Mouse (Mus musculus) left cerebral cortex, postnatal 10 days (tissue): Measurements from ENCODE around the gene Rufy3. TPM values are rescaled to one million over a fixed set of nuclear protein-coding genes. Genes with fewer than 3 reads are reported as not detected.

Experiments used
- DNase-seq, 2 experiments: peaks; one replicate each; pipeline ENCODE4 v3.0.0; 2021 to 2022; ENCODE audit warnings: low spot score in 2 of 2, mixed read lengths in 1 of 2; ENCODE audit errors: extremely low spot score in 1 of 2
- intact Hi-C: fragments of 180-260 bp; cut with DNase I; formaldehyde crosslinking; loops from one replicate; pipeline ENCODE4 v1.15.1; 2025
- total RNA-seq, 2 experiments: library from RNA; stranded (reverse); gene quantifications; 2 replicates each; pipeline ENCODE4 v1.2.3; 2021

The Rufy3 gene
- total RNA-seq, 2 experiments from 2014 or later: 217 to 229 TPM

DNA sequence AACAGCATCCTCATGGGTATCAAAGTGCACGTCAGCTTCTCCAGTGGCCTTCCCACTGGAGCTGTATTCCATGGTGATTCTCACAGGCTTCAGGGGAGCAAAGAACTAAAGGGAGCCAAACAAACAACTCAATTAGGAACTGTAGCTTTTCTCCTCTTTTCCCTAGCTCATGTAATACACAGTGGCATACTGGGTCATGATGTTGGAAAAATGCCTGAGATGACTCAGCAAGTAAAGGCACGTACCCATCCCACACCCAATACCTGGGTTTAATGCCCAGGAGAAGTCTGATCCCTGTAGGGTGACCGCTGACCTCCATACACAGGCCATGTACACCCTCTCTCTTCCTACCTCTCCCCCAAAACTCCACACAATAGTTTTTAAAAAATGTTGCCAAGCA, 98.3 kb downstream of the Rufy3 start:
- DNase-seq: no peak
- intact Hi-C loops: no loop called here

DNA sequence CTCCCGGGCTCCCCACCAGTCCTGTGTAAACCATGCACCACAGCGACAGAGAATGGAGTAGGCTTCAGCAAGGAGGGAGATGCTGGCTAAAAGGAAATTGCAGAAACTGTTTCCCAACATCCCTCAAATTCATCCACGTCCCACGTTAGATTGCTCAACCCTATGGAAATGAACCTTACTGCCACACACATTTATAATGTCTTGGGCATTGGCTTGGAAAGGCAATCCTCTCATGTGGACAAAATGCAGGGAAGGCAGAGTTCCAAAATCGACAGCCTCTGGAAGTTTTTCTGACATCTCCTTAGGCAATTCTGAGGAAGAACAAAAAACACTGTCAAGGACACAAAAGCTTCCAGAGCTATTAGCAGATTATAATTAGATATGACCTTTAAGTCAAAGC, 99.0 kb downstream of the Rufy3 start:
- DNase-seq: no peak
- intact Hi-C loops: no loop called here

DNA sequence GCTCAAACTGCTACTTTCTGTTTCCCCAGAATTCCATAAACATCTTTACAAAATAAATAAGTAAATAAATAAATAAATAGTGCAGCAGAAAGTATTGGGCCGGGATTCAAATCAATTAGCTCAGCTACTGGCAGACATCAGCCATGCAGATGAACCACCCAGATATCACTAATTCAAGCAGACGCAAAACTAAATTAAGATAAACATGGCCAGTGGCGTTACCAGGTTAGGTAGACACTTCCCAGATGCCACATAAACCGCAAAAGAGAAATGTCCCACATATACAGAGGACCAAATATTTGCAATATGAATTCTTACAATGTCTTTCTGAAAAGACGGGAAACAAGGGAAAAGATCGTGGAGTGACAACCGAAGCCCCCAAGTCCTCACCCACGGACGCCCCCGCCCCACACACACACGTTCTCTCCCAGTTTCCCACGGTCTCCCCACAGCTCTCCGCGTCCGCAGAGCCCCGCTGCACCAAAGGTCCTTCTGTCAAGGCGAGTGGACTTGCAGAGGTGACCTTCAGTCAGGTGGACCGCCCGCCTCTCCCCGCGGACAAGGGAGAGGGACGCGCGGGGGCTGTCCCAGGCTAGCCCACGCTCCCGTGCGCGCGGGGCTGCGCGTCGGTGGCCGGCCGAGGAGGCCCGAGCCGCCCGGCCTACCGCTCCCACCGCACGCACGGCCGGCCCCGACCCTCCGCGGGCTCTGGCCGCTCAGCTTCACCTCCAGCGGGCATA, 110.0 kb downstream of the Rufy3 start:
- DNase-seq: peak in 1 of 2 experiments; percentile 61
- intact Hi-C loops: loop anchor here (5.0 kb wide), 1 partner anchor 92 kb away; no protein-coding TSS in a partner anchor

DNA sequence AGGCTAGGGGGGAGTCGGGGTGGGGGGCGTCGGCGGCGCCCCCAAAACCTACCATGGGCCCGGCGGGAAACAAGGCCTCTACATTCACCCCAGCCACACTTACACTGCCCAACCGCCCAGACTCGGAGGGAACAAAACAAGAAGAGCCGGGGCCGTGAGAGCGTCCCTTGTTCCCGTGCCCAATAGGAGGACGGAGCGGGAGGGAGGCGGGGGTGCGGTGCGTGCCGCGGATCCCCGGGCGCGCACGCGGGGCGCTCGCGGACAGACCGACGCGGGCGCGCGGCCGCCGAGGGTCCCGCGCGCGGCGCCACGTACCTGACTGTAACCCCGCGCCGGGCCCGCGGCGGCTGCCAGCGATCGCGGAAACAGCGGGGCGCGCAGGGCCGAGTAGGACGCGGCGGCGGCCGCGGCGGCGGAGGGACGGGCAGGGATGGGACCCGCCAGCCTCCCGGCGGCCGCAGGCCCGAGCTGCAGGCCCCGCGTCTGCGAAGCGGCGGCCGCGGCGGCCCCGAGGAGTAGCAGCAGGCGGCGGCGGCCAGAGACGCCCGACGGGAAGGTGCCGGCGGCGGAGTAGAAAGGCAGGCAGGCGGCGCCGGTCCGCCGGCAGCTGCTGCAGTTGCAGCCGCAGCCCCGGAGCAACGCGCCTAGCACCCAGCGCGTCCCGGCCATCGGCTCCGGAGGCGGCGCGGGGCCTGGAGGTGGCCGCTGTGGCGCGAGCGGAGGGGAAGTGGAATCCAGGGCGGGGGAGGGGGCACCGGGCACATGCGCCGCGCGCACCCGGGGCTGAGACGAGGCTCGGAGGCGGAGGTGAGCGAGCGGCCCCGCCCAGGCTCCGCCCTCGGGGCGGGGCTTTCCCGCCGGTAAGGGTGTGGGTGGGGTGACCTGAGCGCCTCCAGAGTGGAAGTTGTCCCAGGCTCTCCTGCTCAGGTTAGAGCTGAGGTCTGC, 110.9 kb downstream of the Rufy3 start, which contains the start of gene Grsf1:
Gene Grsf1 (minus strand): TSS at position 729 of the 945 bp plus-strand sequence.
- intact Hi-C loops: loop anchor here (5.0 kb wide), 1 partner anchor 92 kb away; no protein-coding TSS in a partner anchor
- peak; percentile 83 to 95 for DNase-seq

DNA sequence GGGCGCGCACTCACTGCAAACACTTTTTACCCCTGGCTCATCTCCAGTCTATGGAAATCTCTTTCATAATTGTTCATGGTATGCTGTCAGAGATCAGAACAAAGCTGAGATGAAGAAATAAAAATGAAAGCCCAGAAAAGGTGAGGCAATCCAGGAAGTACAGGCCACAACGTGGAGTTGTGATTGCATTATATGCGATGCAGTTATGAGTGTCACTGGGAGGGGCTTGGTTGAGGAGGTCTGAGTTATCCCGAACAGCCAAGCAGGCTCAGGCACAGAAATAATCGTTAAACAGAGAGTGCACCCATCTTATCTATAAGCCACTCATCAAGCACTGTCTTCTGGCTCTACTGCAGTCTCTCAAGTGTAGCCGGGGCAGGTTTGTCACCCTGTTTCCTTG, 114.1 kb downstream of the Rufy3 start:
- intact Hi-C loops: loop anchor here (5.0 kb wide), 1 partner anchor 88 kb away; no protein-coding TSS in a partner anchor
- no peak for DNase-seq

DNA sequence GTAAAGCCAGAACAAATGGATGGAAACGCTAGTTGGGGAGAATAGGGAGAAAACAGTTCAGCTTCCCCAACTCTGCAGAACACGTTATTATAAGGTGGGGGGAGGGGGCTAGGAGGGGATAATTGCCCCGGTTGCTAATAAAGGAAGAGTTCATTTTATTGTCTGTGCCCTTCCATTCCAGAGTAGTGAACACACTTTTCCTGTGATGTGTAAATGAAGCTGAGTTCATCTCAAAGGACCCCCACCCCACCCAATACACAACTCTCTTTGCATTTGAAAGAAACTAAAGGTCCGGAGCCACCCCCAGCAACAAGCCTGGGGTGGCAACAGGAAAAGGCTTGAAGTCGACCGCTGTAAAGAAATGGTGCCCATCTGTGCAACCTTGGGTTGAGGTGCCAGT, 114.5 kb downstream of the Rufy3 start:
- intact Hi-C loops: loop anchor here (5.0 kb wide), 1 partner anchor 88 kb away; no protein-coding TSS in a partner anchor
- no peak for DNase-seq

DNA sequence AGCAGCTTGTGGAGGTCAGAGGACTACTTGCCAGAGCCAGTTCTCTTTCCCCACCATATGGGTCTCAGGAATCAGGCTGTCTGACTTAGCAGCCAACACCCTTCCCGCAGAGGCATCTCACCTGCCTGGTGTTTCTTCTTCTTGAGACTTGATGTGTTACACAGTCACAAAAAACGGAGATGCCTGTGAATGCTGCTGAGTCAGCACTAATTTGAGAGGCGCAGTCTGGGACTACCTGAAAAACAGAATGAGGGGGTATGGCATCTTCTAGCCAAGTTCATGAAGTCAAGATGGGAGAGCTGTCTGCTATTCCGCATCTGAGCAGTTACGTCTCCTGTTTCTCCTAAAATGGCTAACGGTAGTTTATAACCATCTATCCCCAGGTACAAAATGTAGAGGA, 115.7 kb downstream of the Rufy3 start:
- DNase-seq: no peak
- intact Hi-C loops: no loop called here

DNA sequence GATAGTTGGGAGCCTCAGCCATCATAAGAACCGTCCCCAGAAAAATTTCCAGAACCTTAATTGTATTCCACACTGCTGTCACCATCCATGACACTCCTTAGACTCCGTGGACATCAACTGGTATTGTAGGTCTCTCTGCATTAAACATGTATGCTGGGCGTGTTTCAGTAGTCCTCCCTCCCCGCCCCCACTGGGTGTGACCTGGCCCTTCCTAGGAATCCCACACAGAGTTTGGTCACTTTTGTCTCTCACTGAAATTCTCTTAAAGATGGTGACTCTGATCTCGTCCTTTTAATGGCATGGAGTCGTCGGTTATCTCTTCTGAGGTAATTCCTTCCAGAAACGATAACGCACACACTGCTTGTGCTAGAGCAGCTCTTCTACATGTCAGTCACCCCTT, 118.9 kb downstream of the Rufy3 start:
- intact Hi-C loops: no loop called here

DNA sequence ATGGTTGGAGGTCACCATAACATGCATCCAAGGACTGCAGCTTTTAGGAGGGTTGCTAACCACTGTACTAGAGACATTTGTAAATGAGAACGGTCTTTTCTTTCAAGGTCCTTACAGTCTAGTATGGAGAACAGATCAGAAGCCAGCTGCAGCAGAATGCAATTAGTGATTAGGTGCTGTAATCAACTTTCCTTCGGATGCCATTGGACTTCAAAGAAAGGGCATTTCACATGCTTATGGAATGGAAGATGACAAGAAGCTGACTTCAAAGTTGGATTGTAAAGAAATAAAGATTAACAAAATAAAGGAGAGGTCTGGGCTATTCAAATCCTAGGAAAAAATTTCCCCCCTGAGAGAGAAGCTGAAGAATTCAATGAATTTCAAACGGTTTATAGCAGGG, 119.4 kb downstream of the Rufy3 start:
- intact Hi-C loops: no loop called here
- no peak for DNase-seq

More for the DNA sequence above, 118.9 kb downstream of the Rufy3 start:
- no peak for DNase-seq

DNA sequence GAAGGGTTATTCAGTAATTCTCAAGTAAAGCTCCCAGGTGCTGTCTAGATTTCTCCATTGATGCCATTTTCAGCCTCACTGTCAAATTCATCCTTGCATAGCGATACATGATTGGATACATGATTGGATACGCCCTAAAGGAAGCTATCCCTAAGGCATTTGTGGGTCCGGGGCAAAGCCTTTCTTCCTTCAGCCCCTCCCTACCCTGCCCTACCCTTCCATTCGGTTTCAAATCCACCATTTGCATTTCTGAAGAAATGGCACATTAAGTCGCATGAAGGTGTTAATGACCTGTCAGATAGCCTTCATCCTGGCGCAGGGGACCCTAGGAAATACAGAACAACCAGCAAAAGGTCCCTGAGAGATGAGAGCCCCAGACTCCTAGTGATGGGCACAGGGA, 120.5 kb downstream of the Rufy3 start:
- DNase-seq: no peak
- intact Hi-C loops: loop anchor here (5.0 kb wide), 1 partner anchor 37 kb away; the partner anchor contains the start of gene Mob1b

DNA sequence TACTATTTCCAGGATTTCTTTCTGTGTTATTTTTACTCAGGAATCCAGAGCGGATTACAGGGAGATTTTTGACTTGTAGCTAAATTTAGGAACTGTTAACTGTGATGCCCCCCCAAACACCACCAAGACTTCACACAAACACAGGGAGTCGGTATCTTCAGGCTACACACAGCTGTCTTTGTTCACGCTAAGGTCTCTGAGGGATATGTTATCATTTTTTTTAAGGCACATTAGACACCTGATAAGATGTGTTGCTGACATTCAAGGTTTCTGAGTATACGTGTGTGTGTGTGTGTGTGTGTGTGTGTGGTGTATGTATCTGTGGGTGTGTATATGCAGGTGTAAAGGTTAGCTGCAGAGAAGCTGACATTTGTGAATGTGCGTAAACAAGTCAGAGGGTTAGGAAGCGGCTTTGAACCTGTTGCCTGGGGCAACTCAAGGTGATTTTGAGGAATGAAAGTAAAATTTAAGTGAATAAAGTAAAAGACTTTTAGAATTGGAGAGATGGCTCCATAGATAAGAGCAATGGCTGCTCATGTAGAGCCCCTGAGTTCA, 121.0 kb downstream of the Rufy3 start:
- intact Hi-C loops: loop anchor here (5.0 kb wide), 1 partner anchor 36 kb away; the partner anchor contains the start of gene Mob1b
- DNase-seq: no peak

DNA sequence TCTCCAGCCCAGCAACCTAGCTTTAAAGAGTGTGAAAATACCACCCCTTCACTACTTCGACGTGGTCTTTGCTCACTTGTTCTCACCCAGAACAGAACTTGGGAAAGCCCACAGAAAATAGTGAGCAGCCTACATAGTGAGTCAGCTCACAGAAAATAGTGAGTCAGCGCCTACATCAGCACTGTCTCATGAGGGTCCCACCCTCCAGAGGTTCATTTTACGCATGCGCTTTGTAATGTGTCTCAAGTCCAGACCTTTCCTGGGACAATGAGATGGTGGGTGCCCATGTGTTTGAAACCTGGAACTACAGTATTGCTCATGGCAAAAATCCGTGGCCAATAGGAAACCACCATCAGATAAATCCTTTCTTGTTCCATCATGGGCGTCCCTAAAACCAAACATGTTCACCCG, 123.2 kb downstream of the Rufy3 start:
- intact Hi-C loops: loop anchor here (5.0 kb wide), 1 partner anchor 34 kb away; the partner anchor contains the start of gene Mob1b
- no peak for DNase-seq

DNA sequence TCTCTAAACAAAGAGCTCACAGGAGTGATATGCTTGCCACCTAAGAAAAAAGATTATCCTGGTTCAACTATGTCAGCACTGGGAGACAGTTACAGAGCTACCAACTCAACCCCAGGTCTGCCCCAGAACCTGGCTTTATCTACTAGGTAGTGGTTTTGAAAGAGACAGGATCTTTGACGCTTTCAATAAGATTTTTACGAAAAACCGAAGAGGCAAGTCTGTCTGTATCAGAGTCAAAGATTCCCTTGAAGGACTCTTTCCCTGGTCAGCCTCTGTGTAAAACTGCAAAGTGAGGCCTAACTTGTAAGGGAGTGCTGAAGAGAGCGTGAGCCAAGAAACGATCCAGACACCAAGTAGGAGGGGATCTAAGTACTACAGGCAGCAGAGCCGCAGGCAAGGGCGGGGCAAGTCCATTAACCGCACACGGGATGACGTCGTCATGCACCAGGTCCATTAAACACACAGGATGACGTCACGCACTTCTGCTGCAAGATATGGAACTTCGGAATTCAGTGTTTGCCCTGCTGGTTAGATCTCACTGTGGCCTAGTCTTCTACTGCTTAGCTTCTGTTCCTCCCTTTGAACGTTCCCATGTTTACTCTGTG, 123.8 kb downstream of the Rufy3 start:
- intact Hi-C loops: loop anchor here (5.0 kb wide), 1 partner anchor 34 kb away; the partner anchor contains the start of gene Mob1b
- no peak for DNase-seq

DNA sequence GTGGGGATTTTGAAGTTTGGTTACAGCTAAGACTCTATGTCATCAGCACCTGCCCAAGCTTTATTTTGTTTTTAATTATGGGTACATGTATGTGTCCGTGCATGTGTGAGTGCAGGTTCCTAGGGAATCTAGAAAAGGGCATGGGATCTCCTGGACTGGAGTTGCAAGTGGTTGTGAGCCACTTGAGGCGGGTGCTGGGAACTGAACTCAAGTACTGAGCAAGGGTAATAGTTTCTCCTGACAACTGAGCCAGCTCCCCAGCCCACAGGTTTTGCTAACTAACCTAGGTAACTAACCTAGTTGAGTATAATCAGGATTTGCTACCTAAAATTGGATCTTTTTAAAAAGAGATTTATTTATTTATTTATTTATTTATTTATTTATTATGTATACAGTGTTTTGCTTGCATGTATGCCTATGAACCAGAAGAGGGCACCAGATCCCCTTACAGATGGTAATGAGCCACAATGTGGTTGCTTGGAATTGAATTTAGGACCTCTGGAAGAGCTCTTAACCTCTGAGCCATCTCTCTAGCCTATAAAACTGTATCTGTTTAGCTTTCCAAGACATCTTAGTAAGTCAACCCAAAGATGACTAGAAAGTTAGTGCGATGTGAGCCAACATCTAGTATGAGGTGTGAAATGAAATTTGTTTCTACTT, 124.6 kb downstream of the Rufy3 start:
- intact Hi-C loops: loop anchor here (5.0 kb wide), 1 partner anchor 33 kb away; the partner anchor contains the start of gene Mob1b
- no peak for DNase-seq

DNA sequence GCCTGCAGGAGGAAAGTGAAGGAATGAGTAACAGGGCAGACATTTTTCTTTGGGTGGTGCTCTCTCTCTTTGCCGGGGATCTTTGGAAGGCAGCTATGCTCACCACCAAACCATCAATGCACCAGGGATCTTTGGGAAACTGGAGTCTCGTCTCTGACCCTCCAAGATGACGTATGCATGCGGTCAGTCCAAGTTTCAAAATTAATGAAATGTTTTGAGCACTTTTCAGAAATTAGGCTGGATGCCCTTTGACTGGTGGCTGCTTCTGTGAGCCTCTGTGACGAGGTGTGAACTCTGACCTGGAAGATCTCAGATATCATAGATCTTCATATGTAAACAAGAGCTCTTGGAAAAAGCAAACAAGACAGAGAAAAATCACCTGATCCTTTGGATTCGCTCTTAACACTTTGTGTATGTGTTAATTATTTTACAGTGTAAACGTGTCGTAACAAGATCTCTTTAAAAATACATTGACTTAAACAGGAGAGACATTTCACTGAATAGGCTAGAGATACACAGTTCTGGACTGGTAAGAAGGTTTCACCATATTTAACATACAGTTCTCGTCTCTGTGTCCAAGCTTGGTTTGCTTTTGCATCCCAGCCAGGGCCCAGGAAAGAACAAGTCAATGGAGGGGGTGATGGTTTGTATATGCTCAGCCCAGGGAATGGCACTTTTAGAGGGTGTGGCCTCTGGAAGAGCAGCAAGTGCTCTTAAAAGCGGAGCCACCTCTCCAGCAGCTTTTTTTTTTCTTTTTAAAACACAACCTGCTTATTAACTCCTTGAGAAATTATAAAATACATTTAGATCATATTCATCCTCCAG, 126.1 kb downstream of the Rufy3 start:
- intact Hi-C loops: loop anchor here (10.0 kb wide), 1 partner anchor 694 kb away; no protein-coding TSS in a partner anchor
- DNase-seq: no peak

DNA sequence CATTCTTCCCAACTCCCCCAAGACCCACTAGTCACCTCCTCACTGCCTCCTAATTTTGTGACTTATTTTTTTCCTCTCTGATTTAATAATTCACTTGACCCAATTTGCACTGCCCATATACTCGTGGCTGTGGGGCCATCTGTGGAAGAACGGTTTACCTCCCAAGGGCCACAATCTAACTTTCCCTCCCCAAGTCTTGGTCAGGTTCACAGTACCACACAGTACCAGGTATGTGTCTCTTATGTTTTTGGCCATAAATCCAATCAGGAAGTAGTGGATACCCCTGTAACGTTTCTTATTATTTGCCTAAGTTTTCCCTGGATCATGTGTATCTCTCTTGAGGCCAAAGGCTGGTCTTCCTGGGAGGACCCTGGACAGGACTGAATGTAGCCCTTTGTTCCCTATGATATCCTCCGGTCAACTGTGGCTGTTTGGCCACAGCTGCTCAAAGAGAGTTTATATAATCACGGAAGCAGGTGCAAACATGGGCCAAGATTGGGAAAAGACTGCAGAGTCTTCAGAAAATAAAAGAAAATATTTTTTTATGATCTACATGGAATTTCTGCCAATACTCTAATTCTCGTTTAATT, 126.8 kb downstream of the Rufy3 start:
- intact Hi-C loops: loop anchor here (10.0 kb wide), 1 partner anchor 693 kb away; no protein-coding TSS in a partner anchor

DNA sequence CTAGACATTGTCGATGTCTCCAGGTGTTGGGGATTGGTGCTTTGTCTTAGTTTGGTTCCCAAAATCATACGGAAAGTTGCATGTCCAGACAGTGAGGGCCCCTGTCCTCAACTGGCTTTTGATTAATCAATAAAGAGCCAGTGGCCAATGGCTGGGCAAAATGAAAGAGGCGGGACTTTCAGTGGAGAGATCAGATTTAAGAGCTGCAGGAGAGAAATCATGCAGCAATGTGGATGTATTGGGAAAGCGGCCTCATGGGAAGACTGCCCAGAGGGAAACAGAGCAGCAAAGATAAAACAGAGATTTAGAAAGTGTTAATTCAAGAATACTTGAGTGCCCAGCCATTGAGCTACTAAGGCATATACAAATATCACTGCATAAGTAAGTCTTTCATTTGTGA, 127.7 kb downstream of the Rufy3 start:
- intact Hi-C loops: loop anchor here (10.0 kb wide), 1 partner anchor 692 kb away; no protein-coding TSS in a partner anchor
- DNase-seq: no peak

More for the DNA sequence above, 126.8 kb downstream of the Rufy3 start:
- DNase-seq: no peak
